Mouse (Mus musculus) midbrain, embryonic 12.5 days (tissue): ENCODE results near the gene Dnah5. TPM values are rescaled to one million over a fixed set of nuclear protein-coding genes. Genes with fewer than 3 reads are reported as not detected.

ENCODE experiments used
- ATAC-seq: fragments of 200-750 bp; cut with Nextera tagmentation; 2 replicates; pipeline ENCODE4 v1.8.0; 2017; ENCODE audit warnings: low read depth, moderate TSS enrichment, moderate library complexity; ENCODE audit not compliant: low FRiP score
- H3K27ac ChIP-seq: fragments of 300-500 bp; sonication (generic); replicated peaks from 2 replicates; pipeline ENCODE4 v1.5.1; 2016; ENCODE audit warnings: mild to moderate bottlenecking
- H3K27me3 ChIP-seq: fragments of 300-500 bp; sonication (generic); 2 replicates; pipeline ENCODE4 v1.6.1; 2016; ENCODE audit warnings: mild to moderate bottlenecking
- H3K36me3 ChIP-seq: fragments of 300-500 bp; sonication (generic); 2 replicates; pipeline ENCODE4 v1.6.1; 2016
- H3K4me1 ChIP-seq: fragments of 300-500 bp; sonication (generic); 2 replicates; pipeline ENCODE4 v1.6.1; 2016
- H3K4me2 ChIP-seq: fragments of 300-500 bp; sonication (generic); replicated peaks from 2 replicates; pipeline ENCODE4 v1.6.1; 2016; ENCODE audit warnings: mild to moderate bottlenecking, moderate library complexity
- H3K4me3 ChIP-seq: fragments of 300-500 bp; sonication (generic); 2 replicates; pipeline ENCODE4 v1.5.1; 2016; ENCODE audit warnings: mild to moderate bottlenecking
- H3K9ac ChIP-seq: fragments of 300-500 bp; sonication (generic); replicated peaks from 2 replicates; pipeline ENCODE4 v1.6.1; 2016; ENCODE audit warnings: mild to moderate bottlenecking, moderate library complexity
- H3K9me3 ChIP-seq: fragments of 300-500 bp; sonication (generic); 2 replicates; pipeline ENCODE4 v1.6.1; 2016; ENCODE audit warnings: mild to moderate bottlenecking
- WGBS: fragments of 180-500 bp; shearing (Covaris S2); methylation state at CpG from one replicate; pipeline ENCODE4 v1.1.7; 2016; 5-methylcytosine and 5-hydroxymethylcytosine counted together
- polyA plus RNA-seq: library from polyadenylated mRNA; unstranded; fragments of >200 nt; fragmentation: Nextera tagmentation; extraction: Ambion mirVana; gene quantifications from 2 replicates; pipeline ENCODE4 v1.2.1, GENCODE M21; 2016

Dnah5 gene
- polyA plus RNA-seq: 0.34 and 0.42 TPM in 2 replicates

DNA sequence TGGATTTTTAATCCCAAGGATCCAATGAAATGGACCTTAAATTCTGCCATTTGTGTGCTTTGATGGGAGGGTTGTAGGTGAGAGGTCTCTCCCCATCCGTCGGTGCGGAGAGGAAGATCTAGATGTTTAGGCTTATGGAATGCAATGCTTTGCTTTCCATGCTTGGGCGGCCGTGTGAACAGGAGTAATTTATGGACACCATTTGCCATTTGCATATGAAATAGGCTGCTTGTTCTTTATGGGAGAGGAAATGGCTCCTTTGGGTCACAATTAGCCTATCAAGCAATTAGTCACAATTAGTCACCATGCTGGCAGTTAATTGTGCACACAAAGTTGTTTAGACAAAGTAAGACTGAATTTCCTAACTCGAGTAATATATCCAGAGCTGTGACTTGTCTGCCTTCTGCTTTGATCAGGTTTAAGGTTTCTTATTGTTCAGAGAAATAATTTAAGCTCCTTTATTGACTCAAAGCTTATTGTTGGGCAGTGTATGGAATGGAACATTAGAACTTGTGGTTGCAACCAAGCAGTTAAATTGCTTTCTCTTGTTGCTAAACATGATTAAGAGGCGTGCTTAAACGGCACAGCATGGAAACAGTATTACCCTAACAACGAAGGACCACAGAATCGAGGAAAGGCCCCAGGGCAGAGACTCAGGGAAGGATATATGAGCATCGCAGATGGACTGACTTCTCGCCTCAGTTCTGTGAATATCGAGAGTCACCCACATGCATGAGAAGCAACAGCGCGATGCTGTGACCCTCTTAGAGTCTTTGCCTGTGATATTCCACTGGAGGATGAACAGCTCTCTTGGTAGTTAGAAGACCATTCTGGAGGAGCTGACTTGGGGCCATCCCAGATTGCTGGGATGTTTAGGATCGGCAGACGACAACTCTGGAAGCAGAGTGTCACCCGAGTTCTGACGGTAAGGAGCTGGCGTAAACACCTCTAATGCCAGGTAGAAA, at the start of gene Dnah5:
Dnah5 (plus strand) TSS at position 642 of the 965 bp plus-strand sequence.
- Histone ChIP-seq H3K27me3 (peaks cover 21% of the 10 kb centered on the region; the same call in 1 of the 2 replicates), H3K27ac (no peak within 1 kb of the TSS), H3K4me3 (no peak within 1 kb of the TSS), H3K9ac (no peak within 1 kb of the TSS), H3K4me2 (no peak within 1 kb of the TSS), H3K4me1 (0 out of 2 replicates have a peak, but pooled peaks cover 9% of the 10 kb centered on the region), H3K36me3 (no peaks in the 10 kb centered on the region), H3K9me3 (no peaks in the 10 kb centered on the region)
- ATAC-seq: peak; percentile 47; the same call in 1 of the 2 replicates
- WGBS: 63% methylated on average over 20 of the region's 20 CpGs

DNA sequence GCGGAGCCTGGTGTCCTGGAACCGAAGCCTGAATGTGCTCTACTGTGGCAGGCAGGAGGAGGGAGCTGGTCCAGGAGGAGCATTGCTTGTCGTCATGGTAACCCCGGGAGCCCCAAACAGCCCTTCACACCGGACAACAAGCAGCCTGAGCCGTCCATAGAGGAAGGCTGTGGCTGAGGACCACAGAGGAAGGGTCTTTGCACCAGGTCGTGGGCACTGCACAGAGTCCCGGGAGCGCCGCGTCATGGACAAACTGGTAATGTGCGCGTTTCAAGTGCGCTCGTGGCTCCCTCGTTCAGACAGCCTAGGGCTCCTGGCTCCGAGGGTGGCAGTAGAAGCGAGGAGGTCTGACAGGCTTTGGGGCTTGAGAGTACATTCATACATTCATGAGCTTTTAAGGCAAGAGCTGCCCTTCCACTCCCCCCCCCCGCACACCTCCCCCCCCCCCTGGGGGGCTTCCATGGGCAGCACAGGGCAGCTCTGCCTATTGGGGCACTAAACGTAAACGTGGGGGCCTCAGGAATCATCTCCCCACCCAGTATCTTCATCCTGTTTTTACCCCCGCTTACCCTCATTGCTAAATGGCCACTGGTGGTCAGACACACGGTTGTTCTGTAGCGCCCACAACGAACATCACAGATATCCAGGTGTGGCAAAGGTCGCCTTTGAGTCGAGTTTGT, 48.6 kb upstream of the Dnah5 start:
- Histone ChIP-seq H3K9ac (peak overlapping the region; percentile 29; the same call in 1 of the 2 replicates), H3K4me1 (peaks cover 18% of the 10 kb centered on the region), H3K9me3 (no peaks in the 10 kb centered on the region), H3K4me2 (peak overlapping the region; percentile 64), H3K27me3 (peaks cover 7% of the 10 kb centered on the region), H3K27ac (no peak overlapping the region), H3K36me3 (no peaks in the 10 kb centered on the region), H3K4me3 (peak overlapping the region; percentile 38)
- 5% methylated on average over 26 of the region's 27 CpGs for WGBS
- ATAC-seq: peak; percentile 93

DNA sequence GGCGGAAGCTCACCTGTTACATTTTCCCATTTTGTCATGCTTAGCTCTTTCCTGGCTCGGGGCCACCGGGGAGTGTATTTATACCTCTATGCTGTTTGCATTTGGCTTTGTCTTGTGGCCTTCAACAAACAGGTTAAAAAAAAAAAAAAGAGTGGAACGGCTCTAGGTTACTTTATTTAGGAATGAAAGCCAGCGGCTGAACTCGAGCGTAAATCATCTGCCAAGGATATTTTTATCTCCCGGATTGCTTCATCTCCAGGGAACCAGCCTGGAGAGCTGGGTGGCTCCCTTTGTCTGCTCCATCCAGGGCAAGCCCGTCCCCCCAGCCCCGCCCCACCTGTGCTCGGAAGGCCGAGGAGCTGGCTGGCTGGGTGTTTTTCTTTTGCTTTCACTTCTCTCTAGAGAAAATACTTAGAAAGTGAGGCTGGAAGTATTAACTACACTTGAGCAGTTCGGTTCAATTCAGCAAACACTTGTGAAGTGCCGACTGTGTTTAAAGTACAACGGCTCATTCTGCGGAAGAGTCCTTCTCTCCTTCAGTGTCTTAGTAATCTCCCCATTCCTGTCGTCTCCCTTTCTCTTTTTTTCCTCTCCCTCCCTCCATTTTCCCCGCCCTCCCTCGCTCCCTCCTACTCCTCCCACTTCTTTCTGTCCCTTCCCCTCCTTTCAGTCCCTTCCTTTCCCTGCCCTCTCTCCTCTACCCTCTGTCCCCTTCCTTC, 44.6 kb upstream of the Dnah5 start:
- Histone ChIP-seq H3K9me3 (no peaks in the 10 kb centered on the region), H3K9ac (peak overlapping the region; percentile 21; the same call in 1 of the 2 replicates), H3K4me1 (peaks cover 18% of the 10 kb centered on the region), H3K4me2 (peak overlapping the region; percentile 60), H3K27me3 (peaks cover 10% of the 10 kb centered on the region), H3K27ac (0 out of 2 replicates have a peak overlapping the region, but pooled peaks have one; percentile 8), H3K36me3 (no peaks in the 10 kb centered on the region), H3K4me3 (peak overlapping the region; percentile 39)
- ATAC-seq: peak; percentile 48; the same call in 1 of the 2 replicates
- 3% methylated on average over 19 of the region's 19 CpGs for WGBS

DNA sequence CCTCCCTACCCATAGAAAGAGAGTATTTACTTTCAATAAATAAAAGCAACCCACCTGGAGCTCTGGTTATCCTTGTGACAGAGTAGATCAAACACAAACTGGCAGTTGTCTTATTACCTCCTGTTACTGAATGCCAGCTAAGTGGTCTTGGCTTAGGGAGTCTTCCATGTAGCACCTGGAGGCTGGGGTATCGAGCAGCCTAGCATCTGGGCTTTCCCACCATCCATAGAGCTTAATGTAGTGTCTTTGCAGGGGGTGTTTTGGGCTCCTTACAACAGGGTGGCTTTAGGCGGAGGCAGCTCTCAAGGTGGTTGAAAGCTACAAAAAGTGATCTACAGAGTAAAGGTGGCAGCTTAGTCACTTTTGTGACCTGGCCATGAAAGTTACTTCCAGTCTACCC, 41.3 kb upstream of the Dnah5 start:
- Histone ChIP-seq H3K36me3 (no peaks in the 10 kb centered on the region), H3K9ac (no peak overlapping the region), H3K27me3 (peaks cover 3% of the 10 kb centered on the region; the same call in 1 of the 2 replicates), H3K9me3 (no peaks in the 10 kb centered on the region), H3K4me3 (no peak overlapping the region), H3K27ac (no peak overlapping the region), H3K4me1 (peaks cover 14% of the 10 kb centered on the region), H3K4me2 (no peak overlapping the region)
- ATAC-seq: no peak
- WGBS: 77% methylated on average over 2 of the region's 2 CpGs

DNA sequence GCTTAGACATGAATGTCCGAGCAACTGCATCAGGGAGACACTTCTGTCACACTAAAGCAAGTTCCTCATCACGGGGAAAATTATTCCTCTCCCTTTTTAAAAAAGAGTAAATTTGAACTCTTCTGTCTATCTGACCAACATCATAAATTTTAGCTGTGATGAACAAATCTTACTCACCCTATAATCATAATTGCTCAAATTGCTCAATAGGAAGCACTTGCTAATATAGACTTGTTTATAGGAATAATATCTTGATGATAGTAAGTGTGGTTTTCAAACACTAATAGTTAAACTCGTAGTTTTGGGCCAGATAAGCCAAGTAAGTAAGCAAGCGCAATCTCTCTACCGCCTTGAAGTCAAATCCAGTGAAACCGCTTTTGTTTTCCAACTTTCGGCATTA, 38.3 kb upstream of the Dnah5 start:
- no peak overlapping the region for H3K9ac ChIP-seq
- H3K4me3 ChIP-seq: no peak overlapping the region
- no peaks in the 10 kb centered on the region for H3K36me3 ChIP-seq
- H3K27ac ChIP-seq: no peak overlapping the region
- no peak overlapping the region for H3K4me2 ChIP-seq
- ATAC-seq: no peak
- 88% methylated on average over 7 of the region's 7 CpGs for WGBS
- H3K4me1 ChIP-seq: no peaks in the 10 kb centered on the region
- no peaks in the 10 kb centered on the region for H3K9me3 ChIP-seq
- 0 out of 2 replicates have a peak, but pooled peaks cover 3% of the 10 kb centered on the region for H3K27me3 ChIP-seq

DNA sequence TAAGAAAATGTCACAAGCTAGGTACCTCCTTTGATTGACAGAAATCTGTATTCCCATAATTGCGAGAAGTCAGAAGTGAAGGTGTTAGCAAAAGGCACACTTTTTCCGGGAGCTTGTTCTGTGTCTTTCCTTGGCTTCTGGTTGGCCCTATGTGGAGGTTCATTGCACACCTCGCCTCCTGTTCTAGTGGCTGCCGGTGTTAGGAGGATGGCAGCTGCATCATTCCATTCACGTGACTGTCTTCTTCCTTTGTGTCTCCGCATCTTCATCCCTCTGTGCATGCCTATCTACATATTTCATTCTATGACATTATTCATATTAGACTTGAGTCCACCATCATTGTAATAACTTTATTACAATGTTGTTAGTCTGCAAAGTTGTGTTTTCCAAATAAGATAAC, 37.5 kb upstream of the Dnah5 start:
- H3K36me3 ChIP-seq: no peaks in the 10 kb centered on the region
- 91% methylated on average over 6 of the region's 6 CpGs for WGBS
- no peaks in the 10 kb centered on the region for H3K9me3 ChIP-seq
- H3K4me1 ChIP-seq: no peaks in the 10 kb centered on the region
- H3K27ac ChIP-seq: no peak overlapping the region
- no peak overlapping the region for H3K4me2 ChIP-seq
- ATAC-seq: no peak
- H3K4me3 ChIP-seq: no peak overlapping the region
- H3K27me3 ChIP-seq: 0 out of 2 replicates have a peak, but pooled peaks cover 1% of the 10 kb centered on the region
- no peak overlapping the region for H3K9ac ChIP-seq

DNA sequence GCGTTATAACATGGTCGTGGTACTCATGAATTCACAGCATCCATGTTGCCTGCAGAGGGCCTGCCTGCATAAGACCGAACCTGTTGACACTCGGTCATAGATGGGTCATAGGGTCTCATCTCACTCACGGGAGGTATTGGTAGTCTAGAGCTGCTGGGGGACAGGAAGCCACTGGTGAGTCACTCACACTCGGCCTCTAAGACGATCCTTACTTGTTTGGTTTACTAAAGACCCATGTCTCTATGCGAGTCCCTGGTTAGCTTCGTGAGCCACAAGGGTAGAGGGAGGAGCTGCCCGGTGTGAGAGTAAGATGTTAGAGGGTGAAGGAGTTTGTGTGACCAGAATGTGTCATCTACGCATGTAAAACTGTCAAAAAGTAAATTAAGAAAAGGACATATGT, 24.6 kb upstream of the Dnah5 start:
- peaks cover 7% of the 10 kb centered on the region for H3K27me3 ChIP-seq
- no peak overlapping the region for H3K9ac ChIP-seq
- WGBS: 87% methylated on average over 11 of the region's 11 CpGs
- H3K27ac ChIP-seq: no peak overlapping the region
- no peak overlapping the region for H3K4me3 ChIP-seq
- no peaks in the 10 kb centered on the region for H3K4me1 ChIP-seq
- no peak for ATAC-seq
- H3K4me2 ChIP-seq: no peak overlapping the region
- no peaks in the 10 kb centered on the region for H3K9me3 ChIP-seq
- H3K36me3 ChIP-seq: no peaks in the 10 kb centered on the region

DNA sequence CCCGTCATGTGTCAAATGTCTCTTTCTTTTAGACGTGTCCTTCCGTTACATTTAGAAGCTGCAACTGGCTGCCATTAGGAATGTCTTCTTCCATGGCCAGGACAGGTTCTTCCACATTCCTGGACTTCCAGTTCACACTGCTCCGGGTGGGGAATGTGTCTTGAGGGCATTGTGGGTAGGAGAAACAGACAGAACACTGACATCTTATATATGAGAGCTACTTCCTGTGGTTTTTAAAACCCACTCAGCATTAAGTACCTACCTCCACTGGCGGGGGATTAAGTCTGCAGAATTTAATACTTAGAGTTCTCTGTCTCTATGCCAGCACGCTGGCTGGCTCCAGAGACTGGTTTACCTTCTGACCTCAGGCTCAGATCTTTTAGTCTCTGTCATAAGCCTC, 24.0 kb upstream of the Dnah5 start:
- Histone ChIP-seq H3K9me3 (no peaks in the 10 kb centered on the region), H3K4me2 (no peak overlapping the region), H3K36me3 (no peaks in the 10 kb centered on the region), H3K27ac (no peak overlapping the region), H3K9ac (no peak overlapping the region), H3K27me3 (peaks cover 7% of the 10 kb centered on the region), H3K4me3 (no peak overlapping the region), H3K4me1 (no peaks in the 10 kb centered on the region)
- WGBS: 80% methylated on average over 6 of the region's 6 CpGs
- ATAC-seq: no peak

DNA sequence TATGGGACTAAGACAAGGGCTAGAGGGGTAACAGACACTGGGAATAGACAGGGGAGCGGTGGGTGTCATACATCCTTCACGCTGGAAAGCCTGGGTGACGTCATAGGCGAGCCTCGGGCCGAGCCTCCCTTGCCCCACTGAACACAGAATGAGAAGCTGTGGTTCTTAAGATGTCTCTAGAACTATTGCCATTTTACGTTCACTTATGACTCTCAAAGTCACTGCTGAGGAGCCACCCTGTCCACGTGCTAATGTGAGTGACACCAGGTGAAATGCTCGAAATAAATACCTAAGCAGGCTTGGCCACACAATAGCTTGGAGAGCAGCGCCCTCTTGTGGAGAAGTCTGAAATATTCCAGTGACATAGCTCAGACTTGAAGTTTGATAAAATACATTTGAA, 21.7 kb upstream of the Dnah5 start:
- Histone ChIP-seq H3K36me3 (no peaks in the 10 kb centered on the region), H3K4me1 (no peaks in the 10 kb centered on the region), H3K27me3 (peaks cover 16% of the 10 kb centered on the region), H3K27ac (no peak overlapping the region), H3K4me3 (peak overlapping the region; percentile 29), H3K9ac (no peak overlapping the region), H3K9me3 (no peaks in the 10 kb centered on the region), H3K4me2 (peak overlapping the region; percentile 50)
- WGBS: 19% methylated on average over 10 of the region's 10 CpGs
- ATAC-seq: peak; percentile 87

DNA sequence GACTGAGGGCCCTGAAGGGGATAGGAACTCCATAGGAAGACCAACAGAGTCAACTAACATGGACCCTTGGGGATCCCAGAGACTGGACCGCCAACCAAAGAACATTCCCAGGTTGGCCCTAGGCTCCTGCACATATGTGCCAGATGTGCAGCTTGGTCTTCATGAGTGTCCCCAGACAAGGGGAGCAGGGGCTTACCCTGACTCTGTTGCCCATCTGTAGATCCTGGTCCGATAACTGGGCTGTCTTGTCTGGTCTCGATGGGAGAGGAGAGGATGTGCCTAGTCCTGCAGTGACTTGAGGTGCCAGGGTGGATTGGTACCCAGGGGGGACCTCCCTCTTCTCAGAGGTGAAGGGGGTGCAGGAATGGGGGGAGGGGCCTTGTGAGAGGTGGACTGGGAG, 21.0 kb upstream of the Dnah5 start:
- Histone ChIP-seq H3K4me3 (no peak overlapping the region), H3K27ac (no peak overlapping the region), H3K9ac (no peak overlapping the region), H3K36me3 (no peaks in the 10 kb centered on the region), H3K27me3 (peaks cover 16% of the 10 kb centered on the region), H3K4me1 (no peaks in the 10 kb centered on the region), H3K9me3 (no peaks in the 10 kb centered on the region), H3K4me2 (no peak overlapping the region)
- 61% methylated on average over 3 of the region's 3 CpGs for WGBS
- no peak for ATAC-seq

DNA sequence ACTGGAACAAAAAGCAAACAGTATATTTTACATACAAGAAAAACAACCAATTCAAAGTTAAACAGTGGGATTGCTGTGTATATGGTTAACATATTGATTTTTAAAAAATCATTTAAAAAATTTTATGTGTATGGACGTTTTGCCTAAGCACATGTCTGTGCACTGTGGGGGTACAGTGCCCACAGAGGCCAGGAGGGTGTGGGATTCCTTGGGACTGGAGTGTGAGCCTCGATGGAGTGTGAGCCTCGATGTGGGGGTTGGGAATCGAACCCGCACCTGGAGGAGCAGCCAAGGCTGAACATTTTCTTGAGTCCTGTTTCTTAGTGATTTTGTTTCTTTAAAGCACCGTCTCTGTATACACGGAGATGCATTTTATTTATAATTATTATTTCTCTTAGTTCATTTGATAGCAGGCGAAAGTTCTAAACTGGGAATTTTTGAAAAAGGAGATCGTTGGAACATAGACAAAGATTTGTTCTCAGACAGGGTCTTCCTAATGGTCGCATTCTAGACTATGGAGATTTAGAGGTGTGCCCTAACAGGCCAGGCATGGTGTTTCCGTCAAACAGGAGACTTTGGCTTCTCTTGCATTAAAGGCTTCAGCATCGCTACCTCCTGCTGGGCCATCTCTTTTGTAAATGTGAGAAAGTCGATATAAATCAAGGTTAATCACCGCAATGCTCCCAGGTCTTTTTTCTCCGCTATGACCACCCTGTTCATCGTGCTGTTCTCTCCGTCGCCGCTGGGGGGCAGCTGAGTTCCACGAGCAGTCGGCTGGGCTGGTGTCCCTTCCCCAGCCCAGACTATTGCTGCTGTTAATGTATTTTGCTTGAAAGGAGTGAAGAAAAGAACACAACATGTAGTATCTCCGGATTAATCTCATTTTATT, 15.8 kb upstream of the Dnah5 start:
- H3K4me1 ChIP-seq: no peaks in the 10 kb centered on the region
- whole genome bisulfite sequencing: 24% methylated on average over 22 of the region's 22 CpGs
- no peak overlapping the region for H3K9ac ChIP-seq
- no peaks in the 10 kb centered on the region for H3K36me3 ChIP-seq
- peaks cover 12% of the 10 kb centered on the region for H3K27me3 ChIP-seq
- peak; percentile 78 for ATAC-seq
- no peak overlapping the region for H3K27ac ChIP-seq
- H3K9me3 ChIP-seq: no peaks in the 10 kb centered on the region
- peak overlapping the region; percentile 17; the same call in 1 of the 2 replicates for H3K4me2 ChIP-seq
- no peak overlapping the region for H3K4me3 ChIP-seq
